Mouse (Mus musculus) cerebellum, adult 11-12 months (tissue): Measurements from ENCODE around the gene Awat2.
"Not testable (repeated sequence)": the region's sequence is repeated elsewhere in the genome, so short reads cannot be mapped to it uniquely, and the experiment has no call there.

Experiments used
- DNase-seq: peaks from one replicate; pipeline ENCODE4 v3.0.0; 2022

Awat2 gene

DNA sequence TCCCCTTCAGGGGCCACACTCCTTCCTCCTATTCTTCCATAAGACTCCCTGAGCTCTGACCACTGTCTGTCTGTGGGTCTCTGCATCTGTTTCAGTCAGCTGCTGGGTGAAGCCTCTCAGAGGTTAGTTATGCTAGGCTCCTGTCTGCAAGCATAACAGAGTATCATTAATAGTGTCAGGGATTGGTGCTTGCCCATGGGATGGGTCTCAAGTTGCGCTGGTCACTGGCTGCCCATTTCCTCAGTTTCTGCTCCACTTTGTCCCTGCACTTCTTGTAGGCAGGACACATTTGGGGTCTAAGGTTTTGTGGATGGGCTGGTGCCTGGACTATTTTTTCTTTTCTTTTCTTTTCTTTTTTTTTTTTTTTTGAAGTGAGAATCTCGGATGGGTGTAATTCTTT lies at the start of gene Awat2:
Awat2 (minus strand) TSS at position 101 of the 400 bp plus-strand sequence.
- not testable (repeated sequence) for DNase-seq

GRCm38 (mm10) chrX:100480317-100480716 lies 37.8 kb upstream of the Awat2 start:
- DNase-seq = peak; percentile 32

DNA sequence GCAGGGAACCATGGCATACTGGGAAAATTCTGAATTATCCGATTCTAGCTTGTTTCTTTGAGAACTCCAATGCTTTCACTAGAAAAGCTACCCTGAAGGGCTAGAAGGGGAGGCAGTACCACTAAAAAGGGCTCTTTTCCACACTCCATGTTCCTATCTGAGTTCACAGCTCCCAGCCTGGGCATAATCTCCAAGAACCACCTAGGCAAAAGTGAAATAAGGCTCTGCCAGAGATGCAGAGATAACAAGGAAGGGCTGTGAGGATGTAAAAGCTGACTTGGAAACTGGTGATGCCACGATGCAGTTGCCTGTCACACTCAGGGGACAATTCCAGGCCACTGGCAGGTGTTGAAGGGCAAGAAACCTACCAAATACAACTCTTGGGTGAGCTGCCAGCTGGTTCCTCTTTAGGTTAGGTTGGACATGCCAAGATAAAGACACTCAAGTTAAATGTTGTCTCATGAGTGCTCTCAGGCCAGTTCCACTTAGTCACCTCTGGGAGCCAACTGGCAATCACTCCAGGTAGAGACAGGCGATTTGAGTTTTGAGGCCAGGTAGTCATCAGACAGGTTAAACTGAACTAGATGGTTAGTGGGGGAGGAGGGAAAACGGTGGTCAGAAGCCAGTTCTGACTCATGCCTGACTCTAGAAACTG lies 33.2 kb upstream of the Awat2 start:
- no peak for DNase-seq

- no peak for DNase-seq
Observed at GRCm38 (mm10) chrX:100471491-100471890, 29.0 kb upstream of the Awat2 start.

DNA sequence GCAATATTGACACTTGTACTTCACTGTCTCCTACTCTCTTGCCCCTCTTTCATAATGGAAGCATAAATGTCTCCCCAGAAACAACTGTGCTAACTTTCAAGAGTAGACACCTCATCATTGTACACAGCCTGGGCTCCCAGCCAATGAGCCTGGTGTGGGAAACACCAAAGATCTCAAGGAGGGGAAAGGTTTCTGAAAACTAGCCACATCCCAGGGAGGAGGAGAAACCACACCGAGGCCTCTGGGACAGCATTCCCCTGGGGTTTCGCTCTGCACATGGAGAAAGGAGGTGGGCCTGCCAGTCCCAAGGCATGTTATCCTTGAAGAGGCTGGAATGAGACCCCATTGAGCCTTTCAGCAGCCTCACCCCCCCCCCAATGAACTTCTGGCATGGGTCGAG lies 27.6 kb upstream of the Awat2 start:
- no peak for DNase-seq

DNA sequence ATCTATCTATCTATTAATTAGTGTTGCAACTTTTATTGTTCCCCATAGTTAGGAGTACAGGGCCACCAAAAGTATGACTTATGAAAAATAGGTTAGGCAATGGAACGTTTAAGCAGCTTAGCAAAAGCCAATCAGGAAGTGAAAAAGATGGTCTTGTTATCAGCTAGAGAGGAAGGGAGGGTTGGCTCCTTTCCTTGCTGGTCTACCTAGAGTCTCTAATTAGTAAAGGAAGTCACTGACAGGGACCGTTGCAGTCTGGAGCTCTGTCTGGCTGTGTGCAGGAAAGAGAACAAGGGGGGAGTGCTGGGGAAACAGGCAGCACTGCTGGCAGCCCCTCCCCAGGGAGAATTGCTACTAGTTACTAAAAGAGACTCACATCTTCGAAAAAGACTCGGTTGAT lies 25.5 kb upstream of the Awat2 start:
- no peak for DNase-seq

DNA sequence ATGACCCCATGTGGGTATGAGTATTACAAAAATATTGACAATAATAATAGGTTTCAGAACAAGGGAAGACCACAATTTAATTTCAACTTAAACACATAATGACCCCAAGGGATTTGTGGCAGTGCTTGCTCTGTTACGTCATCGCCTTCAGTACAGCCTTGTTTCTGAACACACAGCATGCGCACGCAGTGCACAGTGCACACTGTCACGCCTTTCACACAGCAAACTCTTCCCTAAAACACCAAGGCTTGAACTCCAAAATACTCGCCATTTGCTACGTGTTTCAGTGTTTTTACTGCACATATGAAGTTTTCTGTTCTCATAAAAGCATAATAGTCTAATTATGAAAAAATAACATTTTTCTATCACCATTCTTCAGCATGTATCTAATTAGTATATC lies 1.0 kb upstream of the Awat2 start:
- no peak for DNase-seq

DNA sequence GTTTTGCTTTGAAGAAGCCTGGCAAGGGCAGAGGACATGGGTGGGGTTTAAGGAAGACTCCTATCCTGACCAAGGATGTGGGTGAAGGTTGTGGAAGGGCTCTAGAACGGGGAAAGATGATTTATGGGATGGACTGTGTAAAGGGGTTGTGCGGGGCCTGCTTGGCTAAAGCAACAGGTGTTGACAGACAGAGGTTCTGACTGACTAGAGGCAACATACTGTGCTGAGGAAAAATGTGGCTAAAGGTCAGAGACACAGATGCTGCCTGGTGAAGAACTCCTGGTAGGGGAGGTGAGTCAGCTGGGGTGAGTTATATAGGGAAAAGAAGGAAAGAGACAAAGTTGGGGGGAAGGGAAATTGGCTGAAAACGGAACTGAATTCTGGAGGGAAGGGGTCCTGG lies 10.2 kb downstream of the Awat2 start:
- no peak for DNase-seq

DNA sequence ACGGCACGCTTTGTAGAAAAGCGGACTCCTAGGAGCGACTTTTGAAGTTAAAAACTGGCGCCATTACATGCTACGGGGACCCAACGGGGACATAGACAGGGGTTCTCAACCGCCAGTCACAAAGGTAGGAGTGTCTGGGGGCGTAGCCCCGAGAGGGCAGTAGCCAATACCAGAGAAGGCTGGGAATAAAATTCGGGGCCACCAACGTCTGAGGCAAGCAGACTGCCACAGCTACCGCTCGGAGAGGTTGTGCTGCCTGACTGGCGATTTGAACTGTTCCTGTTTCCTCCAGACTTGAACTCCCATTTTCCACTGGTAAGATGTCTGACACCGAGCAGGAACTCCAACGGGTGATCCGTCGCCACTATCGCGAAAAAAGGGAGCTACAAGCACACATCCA lies 13.8 kb downstream of the Awat2 start, which contains the start of gene Otud6a:
Otud6a (plus strand) TSS at position 321 of the 400 bp plus-strand sequence.
- DNase-seq = no peak

DNA sequence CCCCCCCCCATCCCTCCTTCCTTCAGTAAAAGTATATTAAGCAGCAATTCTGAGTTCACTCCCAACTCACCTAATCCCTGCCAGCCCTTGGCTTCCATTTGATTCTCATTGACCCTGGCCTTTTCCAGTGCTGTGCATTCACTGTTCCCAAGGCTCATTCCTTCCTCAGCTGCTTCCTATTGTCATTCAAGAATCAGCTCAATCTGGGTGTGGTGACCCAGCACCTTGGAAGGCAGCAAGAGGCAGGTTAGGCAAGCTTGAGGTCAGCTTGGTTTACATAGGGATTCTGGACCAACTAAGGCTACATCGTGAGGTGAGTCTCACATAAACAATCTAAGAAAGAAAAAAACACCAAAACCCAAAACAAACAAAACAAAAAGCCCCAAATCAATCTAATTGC lies 33.3 kb downstream of the Awat2 start:
- DNase-seq = no peak

DNA sequence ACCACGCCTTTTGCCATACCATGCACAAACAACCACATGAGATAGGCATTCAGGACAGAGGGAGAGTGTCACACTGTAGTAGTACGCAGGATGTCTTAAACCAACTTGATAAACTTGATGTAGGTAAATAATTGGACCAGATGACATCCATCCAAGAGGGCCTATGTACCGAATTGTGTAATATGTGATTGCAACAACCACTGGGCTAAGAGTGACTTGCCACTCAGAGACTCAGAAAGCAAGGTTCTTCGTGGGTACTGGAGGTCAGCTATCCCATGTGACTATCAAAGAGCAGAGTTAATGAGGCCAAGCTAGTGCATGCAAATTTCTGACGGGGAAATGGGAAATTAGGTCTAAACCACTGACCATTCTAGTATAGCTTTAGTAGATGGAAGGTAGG lies 40.9 kb downstream of the Awat2 start:
- DNase-seq = no peak

DNA sequence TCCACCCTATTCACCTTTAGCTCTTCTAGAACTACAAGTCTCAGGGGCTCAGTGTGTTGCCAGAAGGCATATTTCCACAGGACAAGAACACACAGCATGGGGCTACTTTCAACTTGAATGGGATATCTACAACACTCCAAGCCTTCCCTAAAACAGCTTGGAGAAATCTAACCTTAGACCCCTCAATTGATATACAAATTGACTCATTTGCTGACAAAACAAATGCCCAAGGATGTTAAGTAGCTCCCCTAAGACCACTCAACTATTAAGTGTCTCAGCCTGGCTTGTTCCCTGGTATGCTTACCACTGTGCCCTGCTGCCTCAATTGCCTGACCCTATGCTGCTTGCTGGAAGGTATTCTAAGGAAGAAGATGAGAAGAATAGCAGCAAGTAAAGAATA lies 41.6 kb downstream of the Awat2 start:
- no peak for DNase-seq

DNA sequence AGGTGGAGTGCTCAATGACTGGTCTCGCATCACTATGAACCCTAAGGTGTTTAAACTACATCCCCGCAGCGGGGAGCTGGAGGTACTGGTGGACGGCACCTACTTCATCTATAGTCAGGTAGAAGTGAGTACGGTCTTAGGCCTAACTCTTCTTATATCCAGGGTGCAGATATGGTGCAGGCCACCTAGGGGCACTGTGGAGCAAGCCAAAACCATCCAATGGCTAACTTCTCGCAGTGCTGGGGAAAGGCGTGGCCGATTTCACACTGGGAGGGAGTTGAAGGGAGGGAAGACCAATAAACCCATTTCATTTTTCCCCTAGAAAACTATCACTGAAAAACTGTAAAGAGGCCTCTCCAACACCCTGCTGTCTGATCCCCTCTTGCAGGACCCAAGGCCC lies 47.5 kb downstream of the Awat2 start:
- no peak for DNase-seq

DNA sequence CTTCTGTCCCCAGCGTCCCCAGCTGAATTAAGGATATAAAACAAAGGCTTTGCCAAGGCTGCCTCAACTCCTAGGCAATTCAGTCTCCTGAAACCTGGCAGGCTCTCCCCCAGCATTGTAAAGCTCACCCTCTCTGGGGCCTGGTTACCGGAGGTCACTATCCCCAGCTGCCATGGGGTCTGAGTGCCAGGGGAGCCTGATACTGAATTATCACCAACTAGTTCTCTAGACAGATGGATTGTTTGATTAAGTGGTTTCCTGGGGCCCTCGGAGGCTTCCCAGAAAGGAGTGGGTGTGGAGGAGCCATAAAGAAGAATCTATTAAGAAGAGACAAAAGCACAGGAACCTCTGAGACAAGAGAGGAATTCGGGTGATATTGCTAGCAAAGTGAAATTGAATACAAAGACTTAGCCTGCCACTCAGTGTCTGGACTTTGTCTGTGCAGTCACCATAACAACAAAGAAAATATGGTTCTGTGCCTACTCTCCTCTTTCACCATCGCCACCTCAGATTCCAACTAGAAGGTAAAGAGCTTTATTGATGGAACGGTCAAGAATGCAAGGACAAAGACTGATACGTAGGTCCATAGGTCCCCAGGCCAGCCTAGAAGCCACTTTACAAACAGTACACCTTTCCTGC lies 48.2 kb downstream of the Awat2 start:
- DNase-seq = no peak

DNA sequence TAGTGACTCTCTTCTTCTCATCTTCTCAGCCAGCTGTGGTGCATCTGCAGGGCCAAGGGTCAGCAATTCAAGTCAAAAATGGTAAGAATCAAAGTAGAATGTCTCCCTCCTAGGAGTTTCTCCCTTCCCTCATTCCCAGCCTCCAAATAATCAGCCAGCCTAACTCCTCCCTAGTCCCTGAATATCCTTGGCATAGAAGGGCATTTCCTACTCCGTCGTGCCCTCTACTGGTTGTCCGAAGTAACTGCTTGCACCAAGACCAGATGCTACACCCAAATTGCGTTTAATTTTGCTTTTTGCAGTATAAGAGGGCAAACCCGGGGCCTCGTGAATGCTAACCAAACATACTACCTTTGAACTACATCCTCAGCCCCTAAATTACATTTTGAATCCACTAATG lies 50.2 kb downstream of the Awat2 start:
- peak; percentile 2 for DNase-seq

DNA sequence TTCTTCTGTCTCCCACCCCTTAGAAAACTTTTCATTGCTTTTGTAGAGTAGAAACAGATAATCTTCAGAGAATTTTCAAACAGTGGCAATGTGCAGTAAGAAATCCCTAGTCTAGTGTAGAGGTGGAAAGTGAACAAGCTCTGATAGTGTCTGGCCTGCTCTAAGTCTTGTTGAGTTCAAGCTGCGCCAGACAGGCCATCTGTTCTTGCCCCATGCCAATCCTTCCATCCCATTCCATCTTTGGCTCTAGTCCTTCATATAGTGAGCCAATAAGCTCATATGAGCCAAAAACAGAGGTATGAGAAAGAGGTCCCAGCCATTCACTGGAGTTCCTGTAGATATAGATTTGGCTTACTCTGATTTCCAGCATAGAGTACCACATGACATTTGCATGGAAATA lies 52.6 kb downstream of the Awat2 start:
- DNase-seq = peak; percentile 22

DNA sequence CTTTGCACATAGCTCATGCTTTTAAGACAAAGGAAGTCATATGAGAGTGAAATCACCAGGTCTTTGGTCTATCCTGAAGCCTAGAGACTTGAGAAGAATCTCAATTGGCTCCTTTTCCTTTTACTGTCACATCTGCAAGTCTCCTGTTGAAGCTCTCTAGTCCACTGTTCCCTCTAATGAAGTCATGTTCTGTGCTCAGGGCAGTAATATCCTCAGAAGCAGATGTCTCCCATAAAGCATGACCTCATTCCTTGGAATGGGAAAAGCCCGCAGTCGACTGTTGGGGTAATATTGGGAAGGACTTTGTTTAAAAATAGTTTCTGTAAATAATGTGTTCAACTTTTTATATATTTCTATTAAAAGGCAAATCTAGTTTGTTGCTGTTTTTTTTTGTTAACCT lies 85.5 kb downstream of the Awat2 start:
- no peak for DNase-seq
